Mouse (Mus musculus): ENCODE results near the gene Amotl1. TPM values are rescaled to one million over a fixed set of nuclear protein-coding genes. Genes with fewer than 3 reads are reported as not detected.

Gene Amotl1
- polyA plus RNA-seq, 1 experiment from 2014 or later = 9.1 TPM

GRCm38 (mm10) chr9:14614205-14614930 is 30.5 kb downstream of the Amotl1 start:
- Histone ChIP-seq H3K27me3 (ENCODE audit: control insufficient read depth, insufficient read depth, low read depth, low read length) (no peaks in the 10 kb centered on the region), H3K36me3 (ENCODE audit: control insufficient read depth, insufficient read depth, low read length) (no peaks in the 10 kb centered on the region), H3K4me2 (ENCODE audit: low read length) (peak overlapping the region; percentile 63), H3K4me3 (ENCODE audit: low read depth, low read length) (peak overlapping the region; percentile 58), H3K9me3 (replicated peaks; ENCODE audit: control insufficient read depth, low read length, poor library complexity, severe bottlenecking) (no peaks in the 10 kb centered on the region), H3K27ac (ENCODE audit: low read length) (peak overlapping the region; percentile 71), H3K4me1 (ENCODE audit: control insufficient read depth, insufficient read depth, low read length) (peaks cover 22% of the 10 kb centered on the region), H3K9ac (ENCODE audit: low read depth, low read length) (peak overlapping the region; percentile 79)
- WGBS = under 1% methylated on average over 41 of the region's 50 CpGs
- peak; percentile 83 for ATAC-seq

GRCm38 (mm10) chr9:14613308-14614204 is 31.3 kb downstream of the Amotl1 start:
- peak overlapping the region; percentile 71 for H3K27ac ChIP-seq (ENCODE audit: low read length)
- no peaks in the 10 kb centered on the region for H3K36me3 ChIP-seq (ENCODE audit: control insufficient read depth, insufficient read depth, low read length)
- no peaks in the 10 kb centered on the region for H3K9me3 ChIP-seq (replicated peaks; ENCODE audit: control insufficient read depth, low read length, poor library complexity, severe bottlenecking)
- H3K4me1 ChIP-seq (ENCODE audit: control insufficient read depth, insufficient read depth, low read length) = peaks cover 22% of the 10 kb centered on the region
- peak overlapping the region; percentile 63 for H3K4me2 ChIP-seq (ENCODE audit: low read length)
- H3K4me3 ChIP-seq (ENCODE audit: low read depth, low read length) = peak overlapping the region; percentile 58
- H3K9ac ChIP-seq (ENCODE audit: low read depth, low read length) = peak overlapping the region; percentile 79
- H3K27me3 ChIP-seq (ENCODE audit: control insufficient read depth, insufficient read depth, low read depth, low read length) = no peaks in the 10 kb centered on the region
- no peak for ATAC-seq
- WGBS = 8% methylated on average over 15 of the region's 15 CpGs

GRCm38 (mm10) chr9:14612588-14612987 is 32.3 kb downstream of the Amotl1 start:
- H3K4me3 ChIP-seq (ENCODE audit: low read depth, low read length) = peak overlapping the region; percentile 11; the same call in 1 of the 2 replicates
- H3K36me3 ChIP-seq (ENCODE audit: control insufficient read depth, insufficient read depth, low read length) = no peaks in the 10 kb centered on the region
- H3K27ac ChIP-seq (ENCODE audit: low read length) = no peak overlapping the region
- H3K27me3 ChIP-seq (ENCODE audit: control insufficient read depth, insufficient read depth, low read depth, low read length) = no peaks in the 10 kb centered on the region
- no peak for ATAC-seq
- H3K9ac ChIP-seq (ENCODE audit: low read depth, low read length) = peak overlapping the region; percentile 47; the same call in 1 of the 2 replicates
- no peaks in the 10 kb centered on the region for H3K9me3 ChIP-seq (replicated peaks; ENCODE audit: control insufficient read depth, low read length, poor library complexity, severe bottlenecking)
- peak overlapping the region; percentile 63 for H3K4me2 ChIP-seq (ENCODE audit: low read length)
- H3K4me1 ChIP-seq (ENCODE audit: control insufficient read depth, insufficient read depth, low read length) = peaks cover 24% of the 10 kb centered on the region

DNA sequence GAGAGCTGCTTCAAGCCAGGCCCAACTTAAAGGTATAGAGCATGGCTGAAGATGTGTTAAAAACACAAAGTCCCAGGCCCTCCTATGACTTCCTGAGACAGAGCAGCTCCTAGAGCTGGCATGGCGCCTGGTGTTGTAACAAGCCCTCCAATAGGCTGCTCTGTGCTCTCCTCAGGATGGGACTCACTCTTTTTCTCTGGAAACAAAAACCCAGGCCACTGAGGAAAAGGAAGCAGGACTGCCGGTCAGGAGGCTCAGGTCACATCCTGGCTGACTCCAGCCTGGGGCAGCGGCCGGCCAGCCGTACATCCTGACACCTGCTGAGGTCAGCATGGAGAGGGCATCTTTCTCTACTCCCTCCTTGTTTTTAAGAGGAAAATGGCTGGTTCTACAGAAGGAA is 36.3 kb downstream of the Amotl1 start:
- WGBS = 74% methylated on average over 5 of the region's 5 CpGs
- no peak for ATAC-seq

GRCm38 (mm10) chr9:14607464-14607863 is 37.4 kb downstream of the Amotl1 start:
- Histone ChIP-seq H3K4me1 (ENCODE audit: control insufficient read depth, insufficient read depth, low read length) (peaks cover 14% of the 10 kb centered on the region), H3K4me2 (ENCODE audit: low read length) (no peak overlapping the region), H3K27me3 (ENCODE audit: control insufficient read depth, insufficient read depth, low read depth, low read length) (no peaks in the 10 kb centered on the region), H3K27ac (ENCODE audit: low read length) (no peak overlapping the region), H3K36me3 (ENCODE audit: control insufficient read depth, insufficient read depth, low read length) (no peaks in the 10 kb centered on the region), H3K9me3 (replicated peaks; ENCODE audit: control insufficient read depth, low read length, poor library complexity, severe bottlenecking) (no peaks in the 10 kb centered on the region), H3K9ac (ENCODE audit: low read depth, low read length) (no peak overlapping the region), H3K4me3 (ENCODE audit: low read depth, low read length) (no peak overlapping the region)
- 63% methylated on average over 3 of the region's 3 CpGs for WGBS
- no peak for ATAC-seq

More for the DNA sequence above, 36.3 kb downstream of the Amotl1 start:
- H3K9me3 ChIP-seq (replicated peaks; ENCODE audit: control insufficient read depth, low read length, poor library complexity, severe bottlenecking) = no peaks in the 10 kb centered on the region
- H3K9ac ChIP-seq (ENCODE audit: low read depth, low read length) = no peak overlapping the region
- no peaks in the 10 kb centered on the region for H3K27me3 ChIP-seq (ENCODE audit: control insufficient read depth, insufficient read depth, low read depth, low read length)
- no peak overlapping the region for H3K4me3 ChIP-seq (ENCODE audit: low read depth, low read length)
- H3K4me2 ChIP-seq (ENCODE audit: low read length) = no peak overlapping the region
- no peaks in the 10 kb centered on the region for H3K36me3 ChIP-seq (ENCODE audit: control insufficient read depth, insufficient read depth, low read length)
- peaks cover 23% of the 10 kb centered on the region for H3K4me1 ChIP-seq (ENCODE audit: control insufficient read depth, insufficient read depth, low read length)
- H3K27ac ChIP-seq (ENCODE audit: low read length) = no peak overlapping the region

DNA sequence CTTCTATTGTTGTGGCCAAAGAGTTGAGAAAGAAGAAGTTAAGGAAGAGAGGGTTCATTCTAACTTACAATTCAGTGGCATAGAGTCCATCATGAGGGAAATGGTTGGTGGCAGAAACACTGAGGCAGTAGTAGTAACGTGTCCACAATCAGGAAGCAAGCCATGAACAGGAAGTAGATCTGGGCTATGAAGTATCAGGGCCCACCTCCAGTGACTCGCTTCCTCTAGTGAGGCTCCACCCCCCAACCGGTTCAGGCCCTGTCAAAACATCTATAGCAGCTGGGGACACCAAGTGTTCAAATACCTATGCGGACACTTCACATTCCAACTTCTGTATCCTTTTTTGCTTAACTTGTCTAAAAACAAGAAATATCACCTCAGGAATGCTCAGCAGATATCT is 38.9 kb downstream of the Amotl1 start:
- Histone ChIP-seq H3K9ac (ENCODE audit: low read depth, low read length) (no peak overlapping the region), H3K27me3 (ENCODE audit: control insufficient read depth, insufficient read depth, low read depth, low read length) (no peaks in the 10 kb centered on the region), H3K9me3 (replicated peaks; ENCODE audit: control insufficient read depth, low read length, poor library complexity, severe bottlenecking) (no peaks in the 10 kb centered on the region), H3K36me3 (ENCODE audit: control insufficient read depth, insufficient read depth, low read length) (no peaks in the 10 kb centered on the region), H3K4me1 (ENCODE audit: control insufficient read depth, insufficient read depth, low read length) (peaks cover 3% of the 10 kb centered on the region; the same call in 1 of the 2 replicates), H3K4me2 (ENCODE audit: low read length) (no peak overlapping the region), H3K4me3 (ENCODE audit: low read depth, low read length) (no peak overlapping the region), H3K27ac (ENCODE audit: low read length) (no peak overlapping the region)
- 91% methylated on average over 4 of the region's 4 CpGs for WGBS
- no peak for ATAC-seq

GRCm38 (mm10) chr9:14604363-14604762 is 40.5 kb downstream of the Amotl1 start:
- Histone ChIP-seq H3K4me3 (ENCODE audit: low read depth, low read length) (no peak overlapping the region), H3K4me2 (ENCODE audit: low read length) (no peak overlapping the region), H3K9me3 (replicated peaks; ENCODE audit: control insufficient read depth, low read length, poor library complexity, severe bottlenecking) (no peaks in the 10 kb centered on the region), H3K9ac (ENCODE audit: low read depth, low read length) (no peak overlapping the region), H3K4me1 (ENCODE audit: control insufficient read depth, insufficient read depth, low read length) (peaks cover 3% of the 10 kb centered on the region; the same call in 1 of the 2 replicates), H3K36me3 (ENCODE audit: control insufficient read depth, insufficient read depth, low read length) (no peaks in the 10 kb centered on the region), H3K27ac (ENCODE audit: low read length) (no peak overlapping the region), H3K27me3 (ENCODE audit: control insufficient read depth, insufficient read depth, low read depth, low read length) (no peaks in the 10 kb centered on the region)
- 91% methylated on average over 3 of the region's 3 CpGs for WGBS
- ATAC-seq = no peak

DNA sequence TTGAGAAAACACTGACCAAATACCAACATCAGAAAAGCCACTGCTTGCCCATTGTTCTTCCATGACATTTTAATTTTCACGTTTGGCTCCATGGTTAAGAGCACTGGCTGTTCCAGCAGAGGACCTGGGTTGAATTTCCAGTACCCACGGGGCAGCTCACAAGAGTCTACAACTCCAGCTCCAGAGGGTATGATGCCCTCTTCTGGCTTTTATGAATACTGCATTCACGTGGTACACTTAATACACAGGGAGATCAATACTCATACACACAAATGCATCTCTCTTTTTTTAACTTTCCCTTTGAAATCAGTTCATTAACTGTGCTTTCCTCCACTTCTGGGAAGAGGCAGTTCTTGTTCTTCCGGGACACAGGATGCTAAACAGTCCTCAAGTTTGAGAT is 41.4 kb downstream of the Amotl1 start:
- Histone ChIP-seq H3K4me3 (ENCODE audit: low read depth, low read length) (no peak overlapping the region), H3K27ac (ENCODE audit: low read length) (no peak overlapping the region), H3K36me3 (ENCODE audit: control insufficient read depth, insufficient read depth, low read length) (no peaks in the 10 kb centered on the region), H3K9me3 (replicated peaks; ENCODE audit: control insufficient read depth, low read length, poor library complexity, severe bottlenecking) (no peaks in the 10 kb centered on the region), H3K9ac (ENCODE audit: low read depth, low read length) (no peak overlapping the region), H3K4me1 (ENCODE audit: control insufficient read depth, insufficient read depth, low read length) (peaks cover 3% of the 10 kb centered on the region; the same call in 1 of the 2 replicates), H3K4me2 (ENCODE audit: low read length) (no peak overlapping the region), H3K27me3 (ENCODE audit: control insufficient read depth, insufficient read depth, low read depth, low read length) (no peaks in the 10 kb centered on the region)
- no peak for ATAC-seq
- 84% methylated on average over 4 of the region's 4 CpGs for WGBS

GRCm38 (mm10) chr9:14599799-14600198 is 45.1 kb downstream of the Amotl1 start:
- peaks cover 4% of the 10 kb centered on the region for H3K36me3 ChIP-seq (ENCODE audit: control insufficient read depth, insufficient read depth, low read length)
- no peaks in the 10 kb centered on the region for H3K27me3 ChIP-seq (ENCODE audit: control insufficient read depth, insufficient read depth, low read depth, low read length)
- H3K27ac ChIP-seq (ENCODE audit: low read length) = no peak overlapping the region
- H3K4me2 ChIP-seq (ENCODE audit: low read length) = no peak overlapping the region
- H3K9ac ChIP-seq (ENCODE audit: low read depth, low read length) = no peak overlapping the region
- H3K4me3 ChIP-seq (ENCODE audit: low read depth, low read length) = no peak overlapping the region
- WGBS = 93% methylated on average over 5 of the region's 5 CpGs
- H3K9me3 ChIP-seq (replicated peaks; ENCODE audit: control insufficient read depth, low read length, poor library complexity, severe bottlenecking) = no peaks in the 10 kb centered on the region
- H3K4me1 ChIP-seq (ENCODE audit: control insufficient read depth, insufficient read depth, low read length) = no peaks in the 10 kb centered on the region
- no peak for ATAC-seq

Data from midbrain, embryonic 16.5 days (tissue).